Mouse (Mus musculus) heart, postnatal 0 days (tissue): ENCODE data around the gene Pakap. TPM values are rescaled to one million over a fixed set of nuclear protein-coding genes. Genes with fewer than 3 reads are reported as not detected.

ENCODE experiments used
- ATAC-seq: fragments of 200-750 bp; cut with Nextera tagmentation; 2 replicates; pipeline ENCODE4 v1.8.0; 2017; ENCODE audit warnings: low read depth, moderate number of reproducible peaks, moderate library complexity; ENCODE audit not compliant: insufficient read depth
- DNase-seq: peaks from one replicate; pipeline ENCODE4 v3.0.0-alpha.2; 2016; ENCODE audit warnings: low spot score
- H3K27ac ChIP-seq: fragments of 300-500 bp; sonication (generic); 2 replicates; pipeline ENCODE4 v1.5.1; 2014; ENCODE audit warnings: low read depth, mild to moderate bottlenecking
- H3K27me3 ChIP-seq: fragments of 300-500 bp; sonication (generic); 2 replicates; pipeline ENCODE4 v1.6.1; 2014; ENCODE audit warnings: low read length, mixed read lengths; ENCODE audit not compliant: control insufficient read depth, insufficient read depth
- H3K36me3 ChIP-seq: fragments of 300-500 bp; sonication (generic); replicated peaks from 2 replicates; pipeline ENCODE4 v1.6.1; 2014; ENCODE audit warnings: low read length, mixed read lengths; ENCODE audit not compliant: control insufficient read depth, insufficient read depth
- H3K4me1 ChIP-seq: fragments of 300-500 bp; sonication (generic); 2 replicates; pipeline ENCODE4 v1.6.1; 2014; ENCODE audit warnings: antibody characterized with exemption; ENCODE audit not compliant: control insufficient read depth, insufficient read depth
- H3K4me2 ChIP-seq: fragments of 300-500 bp; sonication (generic); 2 replicates; pipeline ENCODE4 v1.6.1; 2014; ENCODE audit warnings: low read depth, mild to moderate bottlenecking, low read length, moderate library complexity
- H3K4me3 ChIP-seq: fragments of 300-500 bp; sonication (generic); 2 replicates; pipeline ENCODE4 v1.5.1; 2014; ENCODE audit warnings: low read depth, low read length
- H3K9ac ChIP-seq: fragments of 300-500 bp; sonication (generic); replicated peaks from 2 replicates; pipeline ENCODE4 v1.6.1; 2014; ENCODE audit warnings: low read depth, low read length, mixed read lengths
- H3K9me3 ChIP-seq: fragments of 300-500 bp; sonication (generic); replicated peaks from 2 replicates; pipeline ENCODE4 v1.6.1; 2016; ENCODE audit warnings: low read length; ENCODE audit not compliant: control insufficient read depth
- CTCF ChIP-seq: IDR thresholded peaks from 2 replicates; pipeline ENCODE4 v1.5.1; 2016; ENCODE audit warnings: antibody characterized with exemption, control low read depth, low read depth
- EP300 ChIP-seq: IDR thresholded peaks from 2 replicates; pipeline ENCODE4 v1.6.1; 2016; ENCODE audit warnings: antibody characterized with exemption, low read depth
- WGBS: fragments of 180-500 bp; shearing (Covaris S2); extraction: QIAGEN DNeasy Blood & Tissue Kit; methylation state at CpG from one replicate; pipeline ENCODE4 v1.1.7; 2014; 5-methylcytosine and 5-hydroxymethylcytosine counted together
- polyA plus RNA-seq: library from polyadenylated mRNA; unstranded; fragments of >200 nt; fragmentation: Nextera tagmentation; extraction: Ambion mirVana; gene quantifications from 2 replicates; pipeline ENCODE4 v1.2.1, GENCODE M21; 2015
- total RNA-seq: library from RNA; depleted of rRNA; stranded (reverse); fragments of >200 nt; gene quantifications from 2 replicates; pipeline ENCODE4 v1.2.3, GENCODE M21; 2014; ENCODE audit warnings: low replicate concordance

Gene Pakap
- total and polyA plus RNA-seq, 2 experiments from 2014 or later: 21.1 to 43.7 TPM

- no peak overlapping the region for H3K9ac ChIP-seq
- ATAC-seq: peak; percentile 71
These were observed 39.4 kb downstream of the Pakap start for GRCm38 (mm10) chr4:57607247-57607942.

GRCm38 (mm10) chr4:57611303-57612077 is 43.5 kb downstream of the Pakap start:
- DNase-seq (no peak), ATAC-seq (no peak)
- Histone ChIP-seq H3K27me3 (no peaks in the 10 kb centered on the region), H3K9me3 (no peaks in the 10 kb centered on the region), H3K4me3 (no peak overlapping the region), H3K27ac (peak overlapping the region; percentile 52), H3K36me3 (no peaks in the 10 kb centered on the region), H3K4me2 (peak overlapping the region; percentile 20; the same call in 1 of the 2 replicates), H3K4me1 (peaks cover 23% of the 10 kb centered on the region), H3K9ac (no peak overlapping the region)
- TF ChIP-seq CTCF (no peak), EP300 (no peak)
- 45% methylated on average over 17 of the region's 17 CpGs for WGBS

More at GRCm38 (mm10) chr4:57607247-57607942, 39.4 kb downstream of the Pakap start:
- H3K4me2 ChIP-seq: no peak overlapping the region
- peaks cover 31% of the 10 kb centered on the region for H3K4me1 ChIP-seq
- no peak overlapping the region for H3K4me3 ChIP-seq
- 26% methylated on average over 22 of the region's 22 CpGs for WGBS
- TF ChIP-seq EP300 (no peak), CTCF (peak; percentile 78)
- H3K27me3 ChIP-seq: no peaks in the 10 kb centered on the region
- peak; percentile 90 for DNase-seq
- no peaks in the 10 kb centered on the region for H3K9me3 ChIP-seq
- H3K36me3 ChIP-seq: no peaks in the 10 kb centered on the region
- peak overlapping the region; percentile 57 for H3K27ac ChIP-seq

GRCm38 (mm10) chr4:57612716-57613115 is 44.7 kb downstream of the Pakap start:
- H3K27ac ChIP-seq: peak overlapping the region; percentile 52; the same call in 1 of the 2 replicates
- TF ChIP-seq EP300 (no peak), CTCF (no peak)
- DNase-seq: no peak
- H3K9ac ChIP-seq: no peak overlapping the region
- no peak overlapping the region for H3K4me2 ChIP-seq
- 67% methylated on average over 5 of the region's 5 CpGs for WGBS
- H3K4me3 ChIP-seq: no peak overlapping the region
- ATAC-seq: no peak
- H3K27me3 ChIP-seq: no peaks in the 10 kb centered on the region
- H3K36me3 ChIP-seq: no peaks in the 10 kb centered on the region
- no peaks in the 10 kb centered on the region for H3K9me3 ChIP-seq
- peaks cover 15% of the 10 kb centered on the region for H3K4me1 ChIP-seq

- 94% methylated on average over 4 of the region's 4 CpGs for WGBS
These were observed 46.7 kb downstream of the Pakap start for GRCm38 (mm10) chr4:57614686-57615085.

GRCm38 (mm10) chr4:57618743-57619142 is 50.8 kb downstream of the Pakap start:
- TF ChIP-seq EP300 (no peak), CTCF (no peak)
- ATAC-seq (no peak), DNase-seq (no peak)
- peaks cover 11% of the 10 kb centered on the region for H3K4me1 ChIP-seq
- H3K9ac ChIP-seq: no peak overlapping the region
- no peaks in the 10 kb centered on the region for H3K27me3 ChIP-seq
- 71% methylated on average over 6 of the region's 6 CpGs for WGBS
- no peak overlapping the region for H3K27ac ChIP-seq
- peaks cover 4% of the 10 kb centered on the region for H3K9me3 ChIP-seq
- no peak overlapping the region for H3K4me2 ChIP-seq
- no peaks in the 10 kb centered on the region for H3K36me3 ChIP-seq
- no peak overlapping the region for H3K4me3 ChIP-seq

More at GRCm38 (mm10) chr4:57614686-57615085, 46.7 kb downstream of the Pakap start:
- no peak for DNase-seq
- no peak for TF ChIP-seq EP300
- TF ChIP-seq CTCF: no peak
- H3K4me1 ChIP-seq: peaks cover 15% of the 10 kb centered on the region
- no peak for ATAC-seq
- peaks cover 4% of the 10 kb centered on the region for H3K9me3 ChIP-seq
- no peak overlapping the region for H3K27ac ChIP-seq
- H3K4me2 ChIP-seq: no peak overlapping the region
- H3K36me3 ChIP-seq: no peaks in the 10 kb centered on the region
- no peaks in the 10 kb centered on the region for H3K27me3 ChIP-seq
- H3K9ac ChIP-seq: no peak overlapping the region
- no peak overlapping the region for H3K4me3 ChIP-seq
